Mouse (Mus musculus) adrenal gland, postnatal 25 days (tissue): ENCODE results near the gene Vtn. TPM values are rescaled to one million over a fixed set of nuclear protein-coding genes. Genes with fewer than 3 reads are reported as not detected.
A peak's percentile ranks its signal among the peaks of the same experiment; 100 is the strongest.

Source experiments
- DNase-seq: peaks from one replicate; pipeline ENCODE4 v3.0.0; 2021; ENCODE audit warnings: mixed read lengths
- long read RNA-seq: library from polyadenylated mRNA; stranded (forward); transcript quantifications from one replicate; pipeline ENCODE4 v2.0.0, GENCODE M21; 2021
- total RNA-seq: library from RNA; stranded (reverse); gene quantifications from 2 replicates; pipeline ENCODE4 v1.2.3, GENCODE M21; 2021

The Vtn gene
- total RNA-seq: 1.1 and 23.3 TPM in 2 replicates
- long read RNA-seq, transcript Vtn-201 (8 exons, 1,744 nt): major isoform, 1,016 of 1,187 reads
- long read RNA-seq, transcript Vtn-204 (3 exons, 678 nt): minor isoform, 11 of 1,187 reads
- long read RNA-seq, partial matches to known transcripts: 131 of 1,187 reads
- long read RNA-seq, other reads (novel, unspliced or antisense): 29 of 1,187 reads

GRCm38 (mm10) chr11:78499004-78499403 lies at the start of gene Vtn:
Gene Vtn (plus strand): TSS chr11:78499091.
- no peak for DNase-seq

- DNase-seq: no peak
These were observed 48.6 kb upstream of the Vtn start for GRCm38 (mm10) chr11:78450337-78450736.

- peak; percentile 69 for DNase-seq
These were observed 45.2 kb upstream of the Vtn start for GRCm38 (mm10) chr11:78453675-78454074.

- DNase-seq: no peak
These were observed 44.6 kb upstream of the Vtn start for GRCm38 (mm10) chr11:78454276-78454675.

- peak; percentile 46 for DNase-seq
These were observed 43.6 kb upstream of the Vtn start for GRCm38 (mm10) chr11:78455308-78455707.

GRCm38 (mm10) chr11:78458740-78459139 lies 40.2 kb upstream of the Vtn start:
- DNase-seq: no peak

- DNase-seq: no peak
These were observed 37.0 kb upstream of the Vtn start for GRCm38 (mm10) chr11:78461894-78462293.

GRCm38 (mm10) chr11:78462669-78463068 lies 36.2 kb upstream of the Vtn start:
- DNase-seq: no peak

GRCm38 (mm10) chr11:78463286-78464036 lies 35.4 kb upstream of the Vtn start:
- DNase-seq: peak; percentile 24

- DNase-seq: no peak
These were observed 33.8 kb upstream of the Vtn start for GRCm38 (mm10) chr11:78465116-78465515.

GRCm38 (mm10) chr11:78465568-78466180 lies 33.2 kb upstream of the Vtn start, which contains the start of gene Slc46a1:
Gene Slc46a1 (plus strand): TSS chr11:78465697.
- DNase-seq: peak; percentile 91

GRCm38 (mm10) chr11:78466242-78466912 lies 32.5 kb upstream of the Vtn start:
- no peak for DNase-seq

GRCm38 (mm10) chr11:78467515-78467914 lies 31.4 kb upstream of the Vtn start:
- no peak for DNase-seq

- DNase-seq: no peak
These were observed 31.0 kb upstream of the Vtn start for GRCm38 (mm10) chr11:78467932-78468331.

GRCm38 (mm10) chr11:78471326-78472103 lies 27.4 kb upstream of the Vtn start:
- peak; percentile 27 for DNase-seq

- DNase-seq: no peak
These were observed 23.6 kb upstream of the Vtn start for GRCm38 (mm10) chr11:78475289-78475688.

- no peak for DNase-seq
These were observed 15.3 kb upstream of the Vtn start for GRCm38 (mm10) chr11:78483639-78484038.

GRCm38 (mm10) chr11:78488168-78488567 lies 10.7 kb upstream of the Vtn start:
- DNase-seq: peak; percentile 67

- DNase-seq: peak; percentile 61
These were observed 8.1 kb upstream of the Vtn start for GRCm38 (mm10) chr11:78490781-78491241.

GRCm38 (mm10) chr11:78495904-78496303 lies 3.0 kb upstream of the Vtn start:
- DNase-seq: peak; percentile 50

GRCm38 (mm10) chr11:78497071-78497541 lies 1.8 kb upstream of the Vtn start:
- DNase-seq: peak; percentile 31
